Mouse (Mus musculus) hindlimb bud, embryonic 11.5 days (tissue): ENCODE results near the gene Trim67.

ENCODE experiments used
- DNase-seq: peaks from one replicate; pipeline ENCODE4 v3.0.0-alpha.2; 2012; ENCODE audit warnings: low read depth, low spot score; ENCODE audit errors: extremely low spot score

Trim67 gene

DNA sequence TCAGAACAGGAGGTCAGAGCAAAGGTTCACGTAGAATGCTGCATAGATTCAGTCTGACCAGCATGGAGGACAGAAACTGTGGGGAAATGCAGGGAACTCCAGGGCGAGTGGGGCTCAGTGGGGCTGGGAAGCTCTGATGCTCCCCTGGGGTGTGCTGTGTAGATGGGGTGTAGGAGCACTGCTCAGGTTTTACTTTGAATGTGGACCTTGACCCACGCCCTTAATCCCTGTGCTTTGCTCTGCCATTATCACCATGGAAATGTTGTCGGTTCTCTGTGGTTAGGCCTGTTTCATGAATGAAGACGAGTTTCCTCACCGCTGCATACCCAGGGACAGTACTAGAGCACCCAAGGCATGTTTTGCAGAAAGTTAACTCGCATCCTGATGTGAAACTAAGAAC is 78.6 kb downstream of the Trim67 start:
- no peak for DNase-seq

DNA sequence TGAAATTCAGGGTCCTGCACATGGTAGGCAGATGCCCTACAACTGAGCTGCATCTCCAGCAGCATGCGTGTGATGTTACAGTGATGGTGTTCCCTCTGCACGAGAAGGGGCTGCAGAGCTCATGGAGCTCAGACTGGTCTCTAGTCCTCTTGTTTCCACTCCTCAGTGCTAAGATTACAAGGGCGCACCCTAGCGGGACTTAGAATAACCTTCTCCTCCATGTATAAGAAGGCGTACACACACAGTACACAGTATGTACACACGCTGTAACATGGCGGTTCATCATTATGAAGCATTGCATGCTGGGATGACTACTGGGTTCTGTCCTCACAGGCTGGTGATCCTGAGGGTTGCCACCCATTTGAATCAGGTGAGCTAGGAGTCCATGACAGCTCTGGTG is 79.2 kb downstream of the Trim67 start:
- no peak for DNase-seq

DNA sequence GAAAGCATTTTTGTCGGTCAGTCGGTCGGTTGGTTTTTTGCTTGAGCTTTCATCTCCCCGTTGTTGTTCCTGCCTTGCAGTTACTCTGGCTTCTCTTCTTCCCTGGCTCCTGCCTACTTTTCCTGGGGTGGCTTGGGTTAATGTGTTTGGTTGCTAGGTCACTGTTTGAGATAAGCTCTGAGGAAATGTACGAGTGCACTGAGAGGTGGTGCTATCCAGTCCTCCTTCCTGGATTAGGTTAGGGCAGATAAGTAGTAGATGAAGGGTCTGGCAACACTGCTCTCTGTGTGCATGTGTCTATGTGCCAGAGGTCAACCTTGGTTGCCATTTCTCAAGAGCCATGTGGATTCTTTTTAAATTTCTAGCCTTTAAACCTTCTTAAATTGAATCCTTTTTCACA is 79.8 kb downstream of the Trim67 start:
- no peak for DNase-seq

DNA sequence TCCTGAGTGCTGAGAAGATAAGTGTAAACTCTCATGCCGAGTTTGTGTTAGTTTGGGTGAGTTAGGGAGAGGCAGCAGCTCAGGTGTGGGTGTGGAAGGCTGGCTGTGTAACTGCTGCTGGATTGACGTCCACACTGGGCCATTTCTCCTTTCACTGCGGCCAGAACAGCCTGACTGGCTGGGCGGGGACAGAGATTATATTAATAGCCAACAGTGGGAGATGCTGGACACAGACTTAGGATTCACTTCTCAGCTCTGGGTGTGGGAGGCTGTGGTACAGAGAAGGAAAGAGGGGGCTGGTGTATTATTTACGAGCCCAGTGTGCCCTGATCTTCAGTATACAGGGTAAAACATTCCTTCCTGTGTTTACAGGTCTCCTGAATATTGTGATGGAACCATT is 85.2 kb downstream of the Trim67 start:
- DNase-seq = no peak

DNA sequence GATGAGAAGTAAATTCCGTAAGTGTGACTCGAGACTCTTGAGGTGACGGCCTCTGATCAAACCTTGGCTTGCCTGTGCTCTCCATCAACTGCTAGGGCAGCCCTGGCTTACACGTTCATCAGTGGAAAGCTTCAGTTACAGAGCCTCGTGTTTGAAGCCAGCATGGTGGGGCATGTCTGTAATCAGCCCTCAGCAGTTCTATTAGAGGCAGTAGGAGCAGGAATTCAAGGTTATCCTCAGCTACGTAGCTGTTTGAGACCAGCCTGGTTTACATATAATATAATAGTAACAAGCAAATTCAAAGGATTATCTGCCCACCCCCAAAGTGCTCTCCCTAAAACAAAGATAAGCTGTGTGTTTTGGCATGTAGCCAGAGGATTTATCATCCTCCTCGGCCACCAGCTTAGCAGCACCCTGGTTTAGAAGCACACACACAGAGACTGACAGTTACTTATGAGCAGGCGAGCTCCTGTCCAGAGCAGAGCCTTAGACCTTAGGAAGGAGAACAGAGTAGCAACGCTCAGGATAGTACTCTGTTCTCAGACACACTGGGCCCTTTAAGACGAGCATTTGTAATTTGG is 86.1 kb downstream of the Trim67 start:
- DNase-seq = no peak
